Mouse (Mus musculus) G1E (cell line): ENCODE results near the gene Acr.

Experiments used
- CTCF ChIP-seq: IDR thresholded peaks from 2 replicates; pipeline ENCODE4 v1.5.1; 2012; ENCODE audit warnings: low read depth, low read length, inconsistent platforms, mixed read lengths
- GATA1 ChIP-seq: IDR thresholded peaks from 2 replicates; pipeline ENCODE4 v1.6.1; 2012; ENCODE audit warnings: borderline replicate concordance, low read length, inconsistent platforms, mixed read lengths
- GATA2 ChIP-seq: IDR thresholded peaks from 2 replicates; pipeline ENCODE4 v1.6.1; 2012; ENCODE audit warnings: low read depth, low read length, inconsistent platforms, borderline replicate concordance
- POLR2AphosphoS5 ChIP-seq: IDR thresholded peaks from 2 replicates; pipeline ENCODE4 v1.6.1; 2012; ENCODE audit warnings: low read depth, low read length, inconsistent platforms; ENCODE audit not compliant: insufficient replicate concordance
- TAL1 ChIP-seq: conservative IDR thresholded peaks from 2 replicates; pipeline ENCODE4 v1.6.1; 2012; ENCODE audit warnings: low read depth, low read length, inconsistent platforms, mixed read lengths

- no peak for TF ChIP-seq CTCF
- TF ChIP-seq GATA1: no peak
- TF ChIP-seq GATA2: no peak
- TF ChIP-seq TAL1: no peak
- TF ChIP-seq POLR2AphosphoS5: no peak
Measured at GRCm38 (mm10) chr15:89528923-89529322, 39.2 kb upstream of the Acr start.
